Mouse (Mus musculus) heart, embryonic 12.5 days (tissue): Measurements from ENCODE around the gene Nmur1. TPM values are rescaled to one million over a fixed set of nuclear protein-coding genes. Genes with fewer than 3 reads are reported as not detected.
"Not testable (repeated sequence)": the region's sequence is repeated elsewhere in the genome, so short reads cannot be mapped to it uniquely, and the experiment has no call there.

Experiments used
- ATAC-seq: fragments of 200-750 bp; cut with Nextera tagmentation; 2 replicates; pipeline ENCODE4 v1.8.0; 2017; ENCODE audit warnings: moderate TSS enrichment, moderate library complexity; ENCODE audit not compliant: insufficient number of reproducible peaks, low FRiP score
- H3K27ac ChIP-seq: fragments of 300-500 bp; sonication (generic); 2 replicates; pipeline ENCODE4 v1.5.1; 2016; ENCODE audit warnings: mild to moderate bottlenecking, moderate library complexity; ENCODE audit not compliant: poor library complexity, severe bottlenecking
- H3K27me3 ChIP-seq: fragments of 300-500 bp; sonication (generic); replicated peaks from 2 replicates; pipeline ENCODE4 v1.6.1; 2016; ENCODE audit warnings: mild to moderate bottlenecking, moderate library complexity
- H3K36me3 ChIP-seq: fragments of 300-500 bp; sonication (generic); 2 replicates; pipeline ENCODE4 v1.6.1; 2016; ENCODE audit warnings: mild to moderate bottlenecking, moderate library complexity
- H3K4me1 ChIP-seq: fragments of 300-500 bp; sonication (generic); replicated peaks from 2 replicates; pipeline ENCODE4 v1.6.1; 2016; ENCODE audit warnings: mild to moderate bottlenecking
- H3K4me2 ChIP-seq: fragments of 300-500 bp; sonication (generic); 2 replicates; pipeline ENCODE4 v1.6.1; 2016; ENCODE audit warnings: mild to moderate bottlenecking, moderate library complexity
- H3K4me3 ChIP-seq: fragments of 300-500 bp; sonication (generic); 2 replicates; pipeline ENCODE4 v1.5.1; 2016; ENCODE audit warnings: mild to moderate bottlenecking
- H3K9ac ChIP-seq: fragments of 300-500 bp; sonication (generic); 2 replicates; pipeline ENCODE4 v1.6.1; 2016; ENCODE audit warnings: mild to moderate bottlenecking, moderate library complexity
- H3K9me3 ChIP-seq: fragments of 300-500 bp; sonication (generic); replicated peaks from 2 replicates; pipeline ENCODE4 v1.6.1; 2016; ENCODE audit warnings: mild to moderate bottlenecking, moderate library complexity
- WGBS: fragments of 180-500 bp; shearing (Covaris S2); methylation state at CpG from one replicate; pipeline ENCODE4 v1.1.7; 2016; 5-methylcytosine and 5-hydroxymethylcytosine counted together
- microRNA-seq: library from miRNA; unstranded; fragments of <30 nt; microRNA quantifications from one replicate; pipeline ENCODE4, GENCODE M21; 2017
- polyA plus RNA-seq: library from polyadenylated mRNA; unstranded; fragments of >200 nt; fragmentation: Nextera tagmentation; extraction: Ambion mirVana; gene quantifications from 2 replicates; pipeline ENCODE4 v1.2.1, GENCODE M21; 2016

The Nmur1 gene
- polyA plus RNA-seq, 1 experiment from 2014 or later: not detected

- Histone ChIP-seq H3K4me3 (no peak overlapping the region), H3K27ac (no peak overlapping the region), H3K27me3 (no peaks in the 10 kb centered on the region), H3K4me2 (no peak overlapping the region), H3K4me1 (no peaks in the 10 kb centered on the region), H3K9ac (no peak overlapping the region), H3K9me3 (no peaks in the 10 kb centered on the region), H3K36me3 (peaks cover 25% of the 10 kb centered on the region)
- no peak for ATAC-seq
- 49% methylated on average over 4 of the region's 4 CpGs for WGBS
These were observed 81.8 kb downstream of the Nmur1 start for GRCm38 (mm10) chr1:86343969-86344861.

- no peaks in the 10 kb centered on the region for H3K9me3 ChIP-seq
- peaks cover 14% of the 10 kb centered on the region for H3K36me3 ChIP-seq
- H3K27me3 ChIP-seq: no peaks in the 10 kb centered on the region
- H3K4me2 ChIP-seq: no peak overlapping the region
- WGBS: 85% methylated on average over 1 of the region's 1 CpGs
- no peak overlapping the region for H3K4me3 ChIP-seq
- ATAC-seq: no peak
- H3K4me1 ChIP-seq: no peaks in the 10 kb centered on the region
- no peak overlapping the region for H3K27ac ChIP-seq
- H3K9ac ChIP-seq: no peak overlapping the region
These were observed 82.9 kb downstream of the Nmur1 start for GRCm38 (mm10) chr1:86343087-86343645.

DNA sequence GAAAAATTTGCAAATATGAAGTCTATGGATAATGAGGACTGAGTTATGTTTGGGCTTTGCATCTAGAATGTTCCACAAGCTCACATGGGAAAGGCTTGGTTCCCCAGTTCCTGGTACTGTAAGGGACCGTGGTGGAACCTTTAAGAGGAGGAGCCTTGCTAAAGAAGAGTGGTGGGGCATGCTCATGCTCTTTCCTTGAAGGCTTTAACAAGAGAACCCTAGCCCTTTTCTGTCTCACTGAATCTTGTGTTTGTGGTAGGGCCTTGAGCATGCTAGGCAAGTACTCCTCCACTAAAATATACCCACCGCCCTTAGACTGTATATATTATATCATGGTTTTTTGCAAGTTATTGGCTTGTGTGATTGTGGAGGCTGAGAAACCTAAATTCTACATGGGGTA, 83.7 kb downstream of the Nmur1 start:
- Histone ChIP-seq H3K9ac (no peak overlapping the region), H3K4me3 (no peak overlapping the region), H3K9me3 (no peaks in the 10 kb centered on the region), H3K27me3 (no peaks in the 10 kb centered on the region), H3K4me1 (no peaks in the 10 kb centered on the region), H3K4me2 (no peak overlapping the region), H3K36me3 (peaks cover 8% of the 10 kb centered on the region), H3K27ac (no peak overlapping the region)
- WGBS: 90% methylated on average over 2 of the region's 2 CpGs
- ATAC-seq: no peak

GRCm38 (mm10) chr1:86341096-86341495, 84.9 kb downstream of the Nmur1 start:
- H3K4me1 ChIP-seq, H3K27me3 ChIP-seq, H3K36me3 ChIP-seq, H3K27ac ChIP-seq, H3K4me2 ChIP-seq, ATAC-seq, H3K4me3 ChIP-seq, H3K9ac ChIP-seq, H3K9me3 ChIP-seq: not testable (repeated sequence)
- 85% methylated on average over 2 of the region's 2 CpGs for WGBS

DNA sequence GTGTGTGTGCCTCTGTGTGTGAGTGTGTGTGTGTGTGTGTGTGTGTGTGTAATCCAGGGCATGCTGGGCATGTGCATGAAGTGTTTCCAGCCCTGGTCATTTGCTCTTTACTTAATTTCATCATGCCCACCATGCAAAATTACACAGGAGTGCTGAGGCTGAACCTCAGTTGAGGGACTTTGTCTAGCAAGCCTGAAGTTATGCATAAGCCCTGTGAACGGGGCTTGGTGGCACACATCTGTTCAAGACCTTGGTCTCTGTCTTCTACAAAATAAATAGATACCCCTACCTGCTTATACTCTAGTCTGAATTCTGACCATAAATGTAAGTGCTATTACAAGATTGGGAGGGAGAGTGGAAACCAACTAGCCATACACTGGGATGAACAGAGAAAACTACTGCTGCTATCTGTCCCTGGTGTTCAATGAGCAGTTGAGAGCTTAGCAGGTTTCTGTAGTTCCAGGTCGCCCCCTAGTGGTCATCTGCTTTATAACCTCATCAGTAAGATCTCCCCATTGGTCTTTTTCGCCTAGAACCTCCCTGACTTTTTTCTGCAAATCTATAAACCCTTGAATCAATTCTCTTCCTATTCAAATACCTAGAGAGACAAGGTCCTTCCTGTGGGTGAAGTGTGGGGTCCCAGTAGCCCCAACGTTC, 86.7 kb downstream of the Nmur1 start:
- peak; percentile 62; the same call in 1 of the 2 replicates for ATAC-seq
- no peak overlapping the region for H3K27ac ChIP-seq
- no peaks in the 10 kb centered on the region for H3K4me1 ChIP-seq
- no peak overlapping the region for H3K4me3 ChIP-seq
- H3K36me3 ChIP-seq: no peaks in the 10 kb centered on the region
- 28% methylated on average over 4 of the region's 4 CpGs for WGBS
- no peak overlapping the region for H3K9ac ChIP-seq
- no peak overlapping the region for H3K4me2 ChIP-seq
- no peaks in the 10 kb centered on the region for H3K9me3 ChIP-seq
- H3K27me3 ChIP-seq: no peaks in the 10 kb centered on the region; the same call in none of the 2 replicates

DNA sequence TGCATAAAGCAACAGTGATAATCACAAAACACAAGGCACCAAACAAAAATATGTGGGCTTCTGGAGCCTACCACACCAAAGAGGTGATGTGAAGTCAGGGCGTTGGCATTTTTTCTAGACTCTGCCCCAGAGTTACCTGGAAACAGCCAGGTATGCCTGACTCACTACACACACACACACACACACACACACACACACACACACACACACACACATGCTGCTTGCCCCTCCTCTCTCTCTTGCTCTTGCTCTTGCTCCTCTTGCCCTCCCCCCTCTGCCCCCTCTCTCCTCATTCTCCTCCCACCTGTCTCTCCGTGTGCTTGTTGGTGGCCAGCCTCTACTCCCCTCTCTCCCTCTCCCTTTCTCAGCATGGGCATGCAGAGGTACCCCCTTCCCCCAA, 89.7 kb downstream of the Nmur1 start:
- Histone ChIP-seq H3K36me3 (no peaks in the 10 kb centered on the region), H3K9ac (no peak overlapping the region), H3K4me1 (no peaks in the 10 kb centered on the region), H3K27ac (no peak overlapping the region), H3K27me3 (no peaks in the 10 kb centered on the region; the same call in none of the 2 replicates), H3K9me3 (no peaks in the 10 kb centered on the region), H3K4me3 (no peak overlapping the region), H3K4me2 (no peak overlapping the region)
- ATAC-seq: no peak
- WGBS: 39% methylated on average over 2 of the region's 2 CpGs

Small RNA genes within 50 kb of the gene (microRNA-seq; reads per million reads assigned to microRNA genes)
- gene mmu-mir-3535: 101 reads per million, percentile 52 among the genes with 10 or more reads in this experiment

Other genes starting within 250 kb of the Nmur1 start
- 6.3 and 7.1 TPM in 2 replicates for gene B3gnt7, start 123.4 kb downstream of the Nmur1 start, polyA plus RNA-seq
- gene Ncl, start 66.8 kb downstream of the Nmur1 start, polyA plus RNA-seq: 331 and 337 TPM in 2 replicates
- gene Tex44, start 101 bp upstream of the Nmur1 start, polyA plus RNA-seq: not detected in 2 replicates
- gene Ptma, start 100.5 kb upstream of the Nmur1 start, polyA plus RNA-seq: 1,057 and 1,113 TPM in 2 replicates
- gene Pde6d, start 156.4 kb upstream of the Nmur1 start, polyA plus RNA-seq: 83.5 and 89.5 TPM in 2 replicates
- 28.6 and 32.6 TPM in 2 replicates for gene Cops7b, start 156.7 kb upstream of the Nmur1 start, polyA plus RNA-seq
- gene Nppc, start 244.3 kb upstream of the Nmur1 start, polyA plus RNA-seq: 1.3 TPM in 2 replicates